Mouse (Mus musculus) ovary, postnatal 14 days (tissue): ENCODE data around the gene Kirrel3.
A peak's percentile ranks its signal among the peaks of the same experiment; 100 is the strongest.

ENCODE experiments used
- DNase-seq: peaks from one replicate; pipeline ENCODE4 v3.0.0; 2022; ENCODE audit warnings: low spot score

Kirrel3 gene

GRCm38 (mm10) chr9:35026311-35026710, 540.6 kb downstream of the Kirrel3 start:
- no peak for DNase-seq

DNA sequence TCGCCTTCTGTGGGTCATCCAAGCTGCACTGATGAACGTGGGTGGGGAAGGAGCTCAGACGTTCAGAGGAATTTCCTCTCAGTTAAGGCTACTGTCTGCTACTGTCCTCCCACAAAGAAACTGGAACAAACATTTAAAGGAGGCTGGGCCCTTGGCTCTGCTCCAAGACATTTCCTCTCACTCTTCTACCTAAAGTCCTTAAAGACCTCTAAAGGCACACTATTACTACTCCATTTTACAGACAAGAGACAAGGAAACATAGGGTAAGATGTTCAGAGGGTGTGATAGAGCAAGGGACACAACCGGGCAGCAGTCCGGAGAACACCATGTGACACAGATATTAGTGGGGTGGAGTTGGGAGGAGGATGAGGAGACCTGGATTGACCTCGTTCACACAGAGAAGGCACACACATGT, 541.2 kb downstream of the Kirrel3 start:
- DNase-seq: no peak

DNA sequence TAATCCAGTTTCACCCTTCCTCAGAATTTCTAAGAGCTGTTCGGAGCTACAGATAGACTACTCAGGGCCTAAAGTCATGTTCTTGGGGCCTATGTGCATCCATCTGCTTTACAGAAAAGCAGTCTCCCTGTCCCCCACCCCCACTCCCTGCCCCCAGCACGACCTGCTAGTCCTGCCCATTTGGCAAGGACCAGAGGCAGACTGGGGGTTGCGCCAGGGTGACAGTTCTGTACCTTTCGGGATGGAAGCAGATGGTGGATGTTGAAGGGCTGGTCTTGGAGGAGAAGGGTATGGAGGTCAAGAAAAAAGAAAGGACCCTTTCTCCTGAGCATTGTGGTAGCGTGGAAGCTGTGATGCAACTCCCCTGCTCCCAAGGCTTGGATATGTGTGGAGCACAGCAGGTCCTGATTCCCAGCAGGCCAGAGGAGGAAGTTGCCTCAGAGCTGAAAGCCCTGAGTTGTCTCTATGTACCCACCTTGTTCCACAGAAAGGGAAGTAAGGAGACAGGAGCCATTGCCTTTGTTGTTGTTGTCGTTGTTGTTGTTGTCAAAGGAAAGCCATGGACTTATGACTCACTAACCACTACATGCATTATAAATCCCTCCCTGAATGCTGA, 541.8 kb downstream of the Kirrel3 start:
- DNase-seq: no peak

GRCm38 (mm10) chr9:35030823-35031222, 545.1 kb downstream of the Kirrel3 start:
- no peak for DNase-seq

DNA sequence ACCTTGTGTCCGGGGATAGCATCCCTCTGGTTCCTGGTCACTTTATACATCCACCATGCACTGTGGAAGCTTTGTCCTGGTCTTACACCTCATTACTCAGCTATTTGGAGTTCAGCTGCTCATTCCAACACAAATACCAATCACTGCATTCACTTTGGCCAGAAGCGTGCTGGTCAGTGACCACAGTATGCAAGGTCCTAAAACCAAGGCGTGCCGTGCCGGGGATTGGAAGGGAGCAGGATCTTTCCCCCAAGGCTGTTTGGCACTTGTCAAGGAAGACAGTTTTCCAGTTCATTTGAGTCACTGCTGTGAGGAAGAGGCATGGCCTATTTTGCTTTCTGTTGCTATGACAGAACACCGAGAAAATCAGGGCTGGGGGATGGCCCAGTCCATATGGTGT, 546.8 kb downstream of the Kirrel3 start:
- DNase-seq: no peak

DNA sequence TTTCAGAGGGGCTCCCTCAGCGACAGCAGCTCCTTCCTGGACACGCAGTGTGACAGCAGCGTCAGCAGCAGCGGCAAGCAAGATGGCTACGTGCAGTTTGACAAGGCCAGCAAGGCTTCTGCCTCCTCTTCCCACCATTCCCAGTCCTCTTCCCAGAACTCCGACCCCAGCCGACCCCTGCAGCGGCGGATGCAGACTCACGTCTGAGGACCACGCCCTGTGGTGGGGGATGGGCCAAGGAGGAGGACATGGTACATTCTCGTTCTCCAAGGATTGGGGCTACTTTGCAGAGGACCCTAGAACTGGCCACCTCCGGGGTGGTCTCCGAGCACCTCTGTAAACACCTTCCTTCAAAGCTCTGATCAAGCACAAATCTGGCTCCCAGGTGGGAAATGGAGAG, 549.4 kb downstream of the Kirrel3 start:
- no peak for DNase-seq

GRCm38 (mm10) chr9:35038922-35039586, 553.4 kb downstream of the Kirrel3 start:
- peak; percentile 36 for DNase-seq

DNA sequence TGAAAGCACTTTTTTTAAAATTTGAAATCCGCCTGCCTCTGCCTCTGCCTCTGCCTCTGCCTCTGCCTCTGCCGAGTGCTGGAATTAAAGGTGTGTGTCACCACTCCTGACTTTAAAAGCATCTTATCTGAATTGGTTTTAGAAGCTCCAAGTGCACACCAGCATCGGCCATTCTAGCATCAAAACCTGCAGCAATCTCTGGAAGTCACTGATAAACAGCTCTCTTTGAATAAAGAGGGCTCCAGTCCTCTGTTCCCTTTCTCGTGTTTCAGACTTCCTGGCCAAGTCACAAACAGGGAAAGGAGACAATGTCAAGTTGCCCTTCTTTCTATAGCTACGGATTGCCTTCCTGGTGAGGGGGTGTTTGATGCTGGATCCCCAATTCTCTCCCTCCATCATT, 554.2 kb downstream of the Kirrel3 start:
- no peak for DNase-seq

DNA sequence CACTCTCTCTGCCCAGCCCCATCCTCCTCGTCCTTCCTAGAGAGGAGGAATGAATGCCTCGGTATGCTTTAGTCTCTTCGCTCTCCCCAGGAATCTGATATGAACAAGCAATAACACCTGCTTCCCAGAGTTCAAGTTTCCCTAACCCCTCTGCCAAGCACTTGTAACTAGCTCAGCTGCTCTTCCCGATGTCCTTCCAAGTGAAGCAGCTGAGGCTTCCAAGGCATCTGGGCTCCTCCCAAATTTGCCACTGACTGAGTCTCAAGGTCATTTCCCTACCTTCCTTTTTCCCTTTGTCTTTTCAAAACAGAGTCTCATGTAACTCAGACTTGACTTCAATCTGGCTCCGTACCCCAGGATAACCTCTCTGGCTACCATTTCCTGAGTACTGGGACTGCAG, 555.8 kb downstream of the Kirrel3 start:
- no peak for DNase-seq

DNA sequence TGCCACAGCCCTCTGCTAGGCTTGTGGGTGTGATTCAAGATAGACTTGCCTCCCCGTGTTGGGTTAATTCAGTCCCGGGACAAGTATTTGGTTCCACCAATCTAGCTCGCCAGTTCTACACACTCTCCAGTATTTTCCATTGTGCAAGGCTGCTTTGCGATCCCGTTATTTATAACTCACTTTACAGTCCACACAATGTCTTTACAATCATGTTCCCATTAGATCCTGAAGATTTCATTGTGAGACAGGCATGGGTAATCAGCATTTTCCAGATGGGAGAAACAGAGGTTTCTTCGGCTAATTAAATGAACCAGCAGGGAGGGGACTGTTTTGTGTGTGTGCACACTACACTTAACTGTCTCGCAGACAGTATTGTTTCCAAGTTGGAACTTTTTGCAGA, 557.9 kb downstream of the Kirrel3 start:
- no peak for DNase-seq

GRCm38 (mm10) chr9:35044458-35044857, 558.8 kb downstream of the Kirrel3 start:
- peak; percentile 46 for DNase-seq

GRCm38 (mm10) chr9:35045031-35045531, 559.4 kb downstream of the Kirrel3 start:
- peak; percentile 52 for DNase-seq

DNA sequence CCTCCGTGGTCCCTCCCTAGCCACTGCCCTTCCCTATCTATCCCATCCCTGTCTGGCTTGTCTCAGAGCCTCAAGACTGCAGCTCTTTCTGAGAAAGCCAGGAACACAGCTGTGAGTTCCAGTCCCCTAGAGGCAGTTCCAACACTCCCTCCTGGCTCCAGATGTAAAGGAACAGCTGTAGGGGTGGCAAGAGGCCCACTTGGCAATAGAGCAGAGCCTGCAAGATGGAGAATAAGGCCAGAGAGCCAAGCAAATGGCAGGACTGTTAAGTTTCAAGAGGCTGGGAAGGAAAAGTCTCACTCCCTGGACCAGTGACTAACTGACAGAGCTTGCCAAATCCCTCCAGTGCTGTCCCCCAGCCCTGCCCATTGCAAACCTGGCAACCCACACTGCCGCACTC, 560.1 kb downstream of the Kirrel3 start:
- peak; percentile 86 for DNase-seq

DNA sequence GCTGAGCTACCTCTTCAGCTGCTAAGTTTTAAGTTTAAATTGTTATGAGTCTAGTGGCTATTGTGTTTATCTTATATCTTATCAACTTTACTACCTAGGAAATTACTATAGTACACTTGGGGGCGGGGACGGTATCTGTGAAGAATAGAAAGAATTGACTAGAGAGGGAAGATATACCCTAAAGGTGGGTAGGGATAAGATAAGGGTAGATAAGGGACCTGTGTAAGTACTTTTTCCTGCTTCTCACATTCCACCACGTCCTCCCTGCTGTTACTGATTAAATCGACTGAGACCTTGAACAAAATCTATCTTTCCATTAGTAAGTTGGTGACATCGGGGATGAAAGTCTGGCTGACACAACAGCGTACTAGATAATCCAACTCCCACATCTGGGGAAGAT, 562.8 kb downstream of the Kirrel3 start:
- DNase-seq: no peak

DNA sequence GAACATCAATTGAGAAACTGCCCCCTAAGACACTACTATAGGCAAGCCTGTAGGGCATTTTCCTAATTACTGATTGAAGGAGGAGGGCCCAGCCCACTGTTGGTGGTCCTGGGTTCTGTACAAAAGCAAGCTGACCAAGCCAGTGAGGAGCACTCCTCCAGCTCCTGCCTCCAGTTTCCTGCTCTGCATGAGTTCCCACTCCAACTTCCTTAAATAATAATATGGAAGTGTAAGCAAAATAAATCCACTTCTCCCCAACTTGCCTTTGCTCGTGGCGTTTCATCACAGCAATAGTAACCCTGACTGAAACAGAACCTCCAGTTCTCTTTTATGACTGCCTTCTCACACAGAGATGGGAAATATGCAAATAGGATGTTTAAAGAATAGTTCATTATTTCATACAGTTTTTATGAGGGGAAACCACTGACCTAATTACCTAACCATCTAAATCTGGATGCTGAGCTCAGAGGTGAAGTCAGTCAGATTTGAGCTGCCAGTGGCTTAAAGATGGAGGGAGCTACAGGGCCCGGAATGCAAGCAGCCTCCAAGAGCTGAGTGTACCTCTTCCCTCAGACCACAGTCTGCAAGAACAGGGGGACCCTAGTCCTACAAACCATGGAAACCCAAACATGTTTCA, 564.3 kb downstream of the Kirrel3 start:
- no peak for DNase-seq

- DNase-seq: no peak
These were observed 565.2 kb downstream of the Kirrel3 start for GRCm38 (mm10) chr9:35050701-35051454.

- DNase-seq: no peak
These were observed 566.0 kb downstream of the Kirrel3 start for GRCm38 (mm10) chr9:35051666-35052065.

DNA sequence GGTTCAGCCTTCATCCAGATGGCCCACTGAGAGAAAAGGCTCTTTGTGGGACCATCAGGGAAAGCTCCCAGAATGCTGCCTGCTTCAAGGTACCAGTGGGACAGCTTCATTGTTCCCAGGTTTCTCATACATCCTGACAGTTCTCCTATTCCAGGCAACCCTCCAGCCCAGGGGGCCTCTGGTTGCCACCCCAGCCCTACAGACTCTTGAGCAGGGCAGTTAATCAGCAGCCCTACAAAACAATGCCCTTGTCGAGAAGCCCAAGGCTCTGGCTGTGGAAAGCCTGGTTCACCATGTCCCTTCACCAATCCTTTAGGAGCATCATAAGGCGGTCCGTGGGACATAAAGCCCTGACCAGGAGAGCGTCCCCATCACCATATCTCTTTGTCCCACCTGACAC, 567.0 kb downstream of the Kirrel3 start:
- DNase-seq: no peak

GRCm38 (mm10) chr9:35053081-35053480, 567.4 kb downstream of the Kirrel3 start:
- DNase-seq: no peak

- no peak for DNase-seq
These were observed 568.0 kb downstream of the Kirrel3 start for GRCm38 (mm10) chr9:35053669-35054068.

DNA sequence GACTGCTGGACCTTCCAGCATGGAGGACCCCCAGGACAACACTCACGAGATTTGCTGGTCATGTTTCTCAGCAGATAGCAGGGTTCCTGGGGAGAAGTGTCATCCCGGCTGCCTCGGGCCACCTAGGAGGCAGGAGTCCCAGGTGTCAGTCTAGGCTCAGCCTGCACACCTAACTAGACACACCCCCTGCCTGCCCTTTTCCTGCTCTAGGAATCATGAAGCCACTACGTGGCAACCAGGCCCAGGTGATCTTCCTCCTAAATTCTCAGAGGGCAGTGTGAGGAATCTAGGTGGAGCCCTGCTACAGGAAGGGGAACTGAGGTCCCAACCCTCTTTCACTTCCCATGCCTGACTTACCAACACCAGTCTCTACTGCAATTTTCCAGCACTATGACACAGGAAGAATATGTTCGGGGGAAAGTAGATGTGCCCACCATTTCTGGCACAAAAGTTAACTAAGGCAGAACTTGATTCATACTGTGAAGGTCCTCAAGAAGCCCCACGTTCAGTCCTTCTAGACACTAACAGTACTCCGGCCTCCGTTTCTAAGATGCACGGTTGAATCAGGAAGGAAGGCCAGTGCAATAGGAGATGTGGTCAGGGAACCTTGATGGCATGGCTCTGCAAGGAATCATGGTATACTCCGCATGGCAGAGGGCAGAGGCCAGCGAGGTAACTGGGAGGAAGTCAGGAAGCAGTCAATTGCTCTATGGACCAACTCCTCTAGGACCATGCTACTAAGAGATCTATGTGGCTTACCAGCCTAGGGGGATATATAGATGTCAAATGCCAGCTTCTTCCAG, 570.0 kb downstream of the Kirrel3 start:
- DNase-seq: no peak

DNA sequence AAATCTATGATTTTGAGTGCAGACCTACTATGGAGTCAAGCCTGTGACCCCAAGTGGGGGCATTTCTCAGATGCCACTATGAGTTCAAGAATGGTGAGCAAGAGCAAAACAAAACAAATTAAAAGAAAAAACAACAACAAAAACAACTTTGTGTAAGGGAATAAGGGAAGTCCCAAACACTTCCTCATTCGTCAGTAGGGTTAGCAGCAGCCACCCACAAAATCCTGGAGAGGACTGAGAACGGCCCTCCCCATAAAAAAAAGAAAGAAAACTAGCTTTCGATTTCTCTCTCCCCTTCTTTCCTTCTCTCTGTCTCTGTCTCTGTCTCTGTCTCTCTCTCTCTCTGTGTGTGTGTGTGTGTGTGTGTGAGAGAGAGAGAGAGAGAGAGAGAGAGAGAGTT, 570.9 kb downstream of the Kirrel3 start:
- DNase-seq: no peak
